Mouse (Mus musculus) myocyte (in vitro differentiated cells): Measurements from ENCODE around the gene Cct6b. TPM values are rescaled to one million over a fixed set of nuclear protein-coding genes. Genes with fewer than 3 reads are reported as not detected.

Experiments
- H3K27me3 ChIP-seq: one replicate; pipeline ENCODE4 v1.6.1; 2011; ENCODE audit not compliant: control insufficient read depth, insufficient read depth, insufficient read length
- H3K36me3 ChIP-seq: one replicate; pipeline ENCODE4 v1.6.1; 2011; ENCODE audit not compliant: control insufficient read depth, insufficient read depth
- H3K4me2 ChIP-seq: one replicate; pipeline ENCODE4 v1.6.1; 2011; ENCODE audit warnings: low read depth, control low read depth
- H3K4me3 ChIP-seq: one replicate; pipeline ENCODE4 v1.5.1; 2011; ENCODE audit warnings: mild to moderate bottlenecking, control low read depth, moderate library complexity
- H3K79me2 ChIP-seq: one replicate; pipeline ENCODE4 v1.6.1; 2011; ENCODE audit not compliant: control insufficient read depth, insufficient read depth
- H3ac ChIP-seq: one replicate; pipeline ENCODE4 v1.6.1; 2011; ENCODE audit not compliant: control insufficient read depth, insufficient read length
- CEBPB ChIP-seq: IDR thresholded peaks from 2 replicates; pipeline ENCODE4 v1.6.1; 2011; ENCODE audit warnings: mild to moderate bottlenecking, moderate library complexity; ENCODE audit not compliant: poor library complexity, insufficient read depth, severe bottlenecking
- E2F4 ChIP-seq: IDR thresholded peaks from one replicate; pipeline ENCODE4 v1.6.1; 2011; ENCODE audit warnings: mild to moderate bottlenecking, control low read depth, moderate library complexity; ENCODE audit not compliant: insufficient read depth
- MAX ChIP-seq: IDR thresholded peaks from one replicate; pipeline ENCODE4 v1.6.1; 2011; ENCODE audit warnings: low read depth, mild to moderate bottlenecking, control low read depth
- MYOD1 ChIP-seq, 3 experiments: IDR thresholded peaks; one replicate each; pipeline ENCODE4 v1.6.1; 2011; ENCODE audit warnings: control low read depth in 2 of 3, low read depth in 2 of 3, mild to moderate bottlenecking in 2 of 3, moderate library complexity in 1 of 3; ENCODE audit not compliant: insufficient read length in 2 of 3, control insufficient read depth in 1 of 3
- MYOG ChIP-seq, 3 experiments: IDR thresholded peaks; one replicate each; pipeline ENCODE4 v1.6.1; 2011; ENCODE audit warnings: control low read depth in 2 of 3, low read depth in 2 of 3, mild to moderate bottlenecking in 2 of 3; ENCODE audit not compliant: insufficient read length in 2 of 3, control insufficient read depth in 1 of 3, insufficient read depth in 1 of 3
- POLR2A ChIP-seq: IDR thresholded peaks from one replicate; pipeline ENCODE4 v1.6.1; 2011; ENCODE audit warnings: low read depth, mild to moderate bottlenecking, control low read depth, moderate library complexity; ENCODE audit not compliant: insufficient read length
- POLR2AphosphoS2 ChIP-seq: IDR thresholded peaks from one replicate; pipeline ENCODE4 v1.6.1; 2011; ENCODE audit warnings: low read depth, control low read depth; ENCODE audit not compliant: insufficient read length
- REST ChIP-seq: IDR thresholded peaks from one replicate; pipeline ENCODE4 v1.6.1; 2011; ENCODE audit warnings: mild to moderate bottlenecking, control low read depth, moderate library complexity; ENCODE audit not compliant: insufficient read depth, insufficient read length
- SRF ChIP-seq: IDR thresholded peaks from one replicate; pipeline ENCODE4 v1.6.1; 2011; ENCODE audit warnings: low read depth; ENCODE audit not compliant: control insufficient read depth, insufficient read length
- TCF12 ChIP-seq: IDR thresholded peaks from one replicate; pipeline ENCODE4 v1.6.1; 2011; ENCODE audit warnings: mild to moderate bottlenecking, control low read depth; ENCODE audit not compliant: poor library complexity, insufficient read depth, severe bottlenecking
- TCF3 ChIP-seq: IDR thresholded peaks from one replicate; pipeline ENCODE4 v1.6.1; 2011; ENCODE audit warnings: low read depth, control low read depth; ENCODE audit not compliant: insufficient read length
- USF1 ChIP-seq: IDR thresholded peaks from one replicate; pipeline ENCODE4 v1.6.1; 2011; ENCODE audit warnings: low read depth, mild to moderate bottlenecking, control low read depth, moderate library complexity
- polyA plus RNA-seq: library from polyadenylated mRNA; unstranded; fragments of >200 nt; fragmentation: generic; extraction: Trizol; gene quantifications from one replicate; pipeline ENCODE4 v1.2.1, GENCODE M21; 2012; ENCODE audit warnings: missing spikeins

The Cct6b gene
- polyA plus RNA-seq, 1 experiment: 0.30 TPM

GRCm38 (mm10) chr11:82692668-82693067 is 71.5 kb downstream of the Cct6b start:
- no peak overlapping the region for H3ac ChIP-seq
- H3K4me3 ChIP-seq: no peak overlapping the region
- TF ChIP-seq MYOD1 (IDR thresholded peaks at IDR 0.05; ENCODE audit: control insufficient read depth in 1 of 3, insufficient read length in 2 of 3, low read depth in 2 of 3) (no peak), USF1 (no peak)
- H3K79me2 ChIP-seq: no peaks in the 10 kb centered on the region
- no peaks in the 10 kb centered on the region for H3K36me3 ChIP-seq
- H3K27me3 ChIP-seq: peaks cover under 1% of the 10 kb centered on the region
- H3K4me2 ChIP-seq: no peak overlapping the region

DNA sequence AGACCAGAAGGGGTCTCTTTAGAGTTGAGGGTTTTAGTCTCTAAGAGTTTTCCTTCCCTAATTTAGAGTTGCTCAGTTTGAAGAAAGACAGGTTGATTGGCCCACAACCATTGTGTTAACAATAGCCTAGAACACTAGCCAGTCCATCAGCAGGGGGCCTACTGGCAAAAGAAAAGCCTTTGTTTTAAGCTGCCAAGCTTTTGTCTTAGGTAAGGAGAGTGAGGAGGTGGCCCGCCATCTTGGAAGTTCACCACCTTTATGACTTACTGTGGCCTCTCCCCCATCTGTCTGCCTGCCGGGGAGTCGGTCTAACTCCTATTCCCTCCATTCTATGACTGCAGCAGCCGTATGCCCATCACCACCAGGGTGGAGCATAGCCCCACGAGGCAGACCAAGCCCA is 73.6 kb downstream of the Cct6b start:
- no peak for TF ChIP-seq E2F4
- no peak for TF ChIP-seq TCF12
- no peak for TF ChIP-seq CEBPB
- no peak for TF ChIP-seq MAX
- no peak for TF ChIP-seq MYOG (IDR thresholded peaks at IDR 0.05; ENCODE audit: control insufficient read depth in 1 of 3, insufficient read depth in 1 of 3, insufficient read length in 2 of 3, low read depth in 2 of 3)
- TF ChIP-seq USF1: no peak
- no peak for TF ChIP-seq SRF
- no peak for TF ChIP-seq TCF3
- Histone ChIP-seq H3ac (no peak overlapping the region), H3K27me3 (no peaks in the 10 kb centered on the region), H3K4me2 (no peak overlapping the region), H3K4me3 (no peak overlapping the region), H3K79me2 (no peaks in the 10 kb centered on the region), H3K36me3 (no peaks in the 10 kb centered on the region)

DNA sequence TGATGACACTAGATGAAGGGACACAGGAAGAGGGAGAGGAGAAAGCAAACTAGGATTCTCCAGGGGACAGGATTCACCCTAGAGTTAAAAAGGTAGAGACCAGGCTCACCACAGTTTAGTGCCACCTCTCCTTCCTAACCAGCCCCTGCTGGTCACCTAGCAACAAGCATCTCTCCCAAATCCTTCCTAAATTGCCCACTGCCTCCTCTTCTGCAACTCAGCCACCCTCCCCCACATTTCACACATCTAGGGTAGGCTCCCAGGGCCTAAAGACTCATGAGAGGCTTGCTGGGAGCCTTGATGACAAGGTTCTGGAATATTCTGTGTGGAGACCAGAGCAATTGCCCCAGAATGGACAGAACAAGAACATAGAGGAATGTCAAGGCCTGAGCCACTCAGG is 76.5 kb downstream of the Cct6b start:
- Histone ChIP-seq H3K4me3 (no peak overlapping the region), H3K4me2 (no peak overlapping the region), H3K36me3 (no peaks in the 10 kb centered on the region), H3K79me2 (no peaks in the 10 kb centered on the region), H3ac (no peak overlapping the region), H3K27me3 (peaks cover 7% of the 10 kb centered on the region)
- no peak for TF ChIP-seq SRF
- no peak for TF ChIP-seq POLR2AphosphoS2
- no peak for TF ChIP-seq MAX
- TF ChIP-seq TCF12: no peak
- no peak for TF ChIP-seq E2F4
- TF ChIP-seq POLR2A: no peak
- no peak for TF ChIP-seq REST
- no peak for TF ChIP-seq MYOG (IDR thresholded peaks at IDR 0.05; ENCODE audit: control insufficient read depth in 1 of 3, insufficient read depth in 1 of 3, insufficient read length in 2 of 3, low read depth in 2 of 3)
- no peak for TF ChIP-seq USF1
- TF ChIP-seq TCF3: no peak
- no peak for TF ChIP-seq CEBPB
- TF ChIP-seq MYOD1 (IDR thresholded peaks at IDR 0.05; ENCODE audit: control insufficient read depth in 1 of 3, insufficient read length in 2 of 3, low read depth in 2 of 3): no peak

GRCm38 (mm10) chr11:82684676-82685075 is 79.4 kb downstream of the Cct6b start:
- Histone ChIP-seq H3K4me3 (no peak overlapping the region), H3K4me2 (no peak overlapping the region), H3K27me3 (peaks cover 7% of the 10 kb centered on the region), H3K36me3 (no peaks in the 10 kb centered on the region), H3ac (no peak overlapping the region), H3K79me2 (no peaks in the 10 kb centered on the region)
- TF ChIP-seq MAX (no peak), POLR2AphosphoS2 (no peak), USF1 (no peak), POLR2A (no peak), E2F4 (no peak)

- H3K79me2 ChIP-seq: no peaks in the 10 kb centered on the region
- H3ac ChIP-seq: no peak overlapping the region
- TF ChIP-seq MYOD1 (IDR thresholded peaks at IDR 0.05; ENCODE audit: control insufficient read depth in 1 of 3, insufficient read length in 2 of 3, low read depth in 2 of 3) (no peak), POLR2AphosphoS2 (no peak), E2F4 (no peak), POLR2A (no peak), MYOG (IDR thresholded peaks at IDR 0.05; ENCODE audit: control insufficient read depth in 1 of 3, insufficient read depth in 1 of 3, insufficient read length in 2 of 3, low read depth in 2 of 3) (no peak), USF1 (no peak), CEBPB (no peak), SRF (no peak), TCF12 (no peak), MAX (no peak), REST (no peak), TCF3 (no peak)
- peaks cover 7% of the 10 kb centered on the region for H3K27me3 ChIP-seq
- H3K4me3 ChIP-seq: no peak overlapping the region
- no peaks in the 10 kb centered on the region for H3K36me3 ChIP-seq
- H3K4me2 ChIP-seq: no peak overlapping the region
Measured at GRCm38 (mm10) chr11:82683765-82684505, 80.2 kb downstream of the Cct6b start.
